Mouse (Mus musculus) layer of hippocampus, adult 8-10 months (tissue): ENCODE results near the gene Tppp3. TPM values are rescaled to one million over a fixed set of nuclear protein-coding genes. Genes with fewer than 3 reads are reported as not detected.

Experiments
- DNase-seq, 2 experiments: peaks; one replicate each; pipeline ENCODE4 v3.0.0; 2022; ENCODE audit warnings: low spot score in 2 of 2
- total RNA-seq, 4 experiments: library from RNA; stranded (reverse); gene quantifications; 2 replicates each; pipeline ENCODE4 v1.2.4; 2022

The Tppp3 gene
- total RNA-seq, 4 experiments from 2014 or later = 42.2 to 55.5 (median 47.9) TPM

GRCm38 (mm10) chr8:105433021-105433420 is 38.3 kb downstream of the Tppp3 start:
- DNase-seq = no peak

GRCm38 (mm10) chr8:105431743-105432515 is 39.4 kb downstream of the Tppp3 start:
- no peak for DNase-seq

GRCm38 (mm10) chr8:105426878-105427277 is 44.4 kb downstream of the Tppp3 start:
- no peak for DNase-seq

DNA sequence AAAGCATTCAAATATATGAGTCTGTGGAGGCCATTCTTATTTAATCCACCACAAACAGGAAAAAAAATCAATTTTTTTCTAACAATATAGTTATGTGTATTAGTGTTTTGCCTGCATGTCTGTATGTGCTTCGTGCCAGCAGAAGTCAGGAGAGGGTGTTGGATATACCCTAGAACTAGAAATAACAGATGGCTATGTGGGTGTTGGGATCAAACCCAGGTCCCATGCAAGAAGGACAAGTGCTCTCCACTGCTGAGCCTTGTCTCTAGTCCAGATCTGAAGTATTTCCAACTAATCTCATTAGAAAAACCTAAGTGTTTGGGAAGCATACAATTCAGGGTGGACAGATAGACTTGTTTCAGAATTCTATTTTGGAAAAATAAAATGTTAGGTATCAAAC is 49.3 kb downstream of the Tppp3 start:
- DNase-seq = no peak

- DNase-seq = no peak
Measured at GRCm38 (mm10) chr8:105419800-105420199, 51.5 kb downstream of the Tppp3 start.

DNA sequence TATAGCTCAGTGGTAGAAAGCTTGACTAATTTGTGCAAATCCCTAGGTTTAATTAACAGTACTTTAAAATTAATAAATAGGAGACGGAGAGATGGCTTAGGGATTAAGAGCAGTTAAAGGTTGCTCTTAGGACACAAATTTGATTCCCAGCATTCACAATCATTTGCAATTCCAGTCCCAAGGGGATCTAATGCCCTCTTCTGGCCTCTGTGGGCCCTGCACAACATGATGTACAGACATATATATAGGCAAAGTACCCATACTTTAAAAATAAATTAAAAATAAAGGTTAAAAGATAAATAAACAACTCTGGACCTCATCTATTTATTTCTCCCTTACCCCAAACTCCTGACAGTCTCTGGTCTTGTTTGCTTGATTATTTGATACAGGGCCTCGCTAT is 52.3 kb downstream of the Tppp3 start:
- no peak for DNase-seq

Other genes starting within 250 kb of the Tppp3 start
- gene D230025D16Rik, start 246.4 kb downstream of the Tppp3 start, total RNA-seq = 10 to 100 TPM; 34.1 to 38.6 (median 36.6) TPM
- 1 to 10 TPM; 3.0 to 4.0 (median 3.8) TPM for gene B3gnt9, start 216.4 kb downstream of the Tppp3 start, total RNA-seq
- gene Tradd, start 206.9 kb downstream of the Tppp3 start, total RNA-seq = 10 to 100 TPM in 1 of 4 experiments, 1 to 10 TPM in 3; 9.2 to 10.1 (median 9.8) TPM
- 1 to 10 TPM; 1.2 to 1.5 (median 1.5) TPM for gene Fbxl8, start 206.9 kb downstream of the Tppp3 start, total RNA-seq
- 10 to 100 TPM; 10.6 to 12.9 (median 12.0) TPM for gene Hsf4, start 201.7 kb downstream of the Tppp3 start, total RNA-seq
- gene Nol3, start 195.4 kb downstream of the Tppp3 start, total RNA-seq = 10 to 100 TPM in 2 of 4 experiments, 1 to 10 TPM in 2; 8.2 to 14.0 (median 11.6) TPM
- gene 4931428F04Rik, start 181.7 kb downstream of the Tppp3 start, total RNA-seq = 10 to 100 TPM; 20.4 to 25.4 (median 21.7) TPM
- gene Exoc3l, start 175.4 kb downstream of the Tppp3 start, total RNA-seq = 1 to 10 TPM in 2 of 4 experiments, under 1 TPM in 2; 0.89 to 2.1 (median 1.0) TPM
- 10 to 100 TPM; 36.4 to 38.9 (median 37.6) TPM for gene E2f4, start 173.9 kb downstream of the Tppp3 start, total RNA-seq
- 1 to 10 TPM in 2 of 4 experiments, under 1 TPM in 2; 0.63 to 2.3 (median 1.4) TPM for gene Elmo3, start 165.9 kb downstream of the Tppp3 start, total RNA-seq
- gene Lrrc29, start 145.2 kb downstream of the Tppp3 start, total RNA-seq = 10 to 100 TPM in 1 of 4 experiments, 1 to 10 TPM in 3; 6.7 to 10.1 (median 8.7) TPM
- 10 to 100 TPM; 40.2 to 47.2 (median 43.3) TPM for gene Tmem208, start 145.2 kb downstream of the Tppp3 start, total RNA-seq
- 1 to 10 TPM; 2.4 to 6.3 (median 5.2) TPM for gene Fhod1, start 123.6 kb downstream of the Tppp3 start, total RNA-seq
- 10 to 100 TPM; 13.9 to 15.4 (median 14.4) TPM for gene Slc9a5, start 122.7 kb downstream of the Tppp3 start, total RNA-seq
- gene Plekhg4, start 98.3 kb downstream of the Tppp3 start, total RNA-seq = 1 to 10 TPM in 2 of 4 experiments, under 1 TPM in 2; 0.70 to 1.8 (median 0.95) TPM
- gene Kctd19, start 58.0 kb downstream of the Tppp3 start, total RNA-seq = not detected
- 1 to 10 TPM in 2 of 4 experiments, under 1 TPM in 2; 0.73 to 1.4 (median 1.1) TPM for gene Lrrc36, start 58.0 kb downstream of the Tppp3 start, total RNA-seq
- 10 to 100 TPM; 35.1 to 41.2 (median 40.8) TPM for gene Zdhhc1, start 25.4 kb upstream of the Tppp3 start, total RNA-seq
- not detected for gene Hsd11b2, start 47.2 kb upstream of the Tppp3 start, total RNA-seq
- 100 to 1,000 TPM; 258 to 301 (median 285) TPM for gene Atp6v0d1, start 94.5 kb upstream of the Tppp3 start, total RNA-seq
- 10 to 100 TPM; 75.4 to 83.7 (median 81.8) TPM for gene Ripor1, start 133.7 kb upstream of the Tppp3 start, total RNA-seq
- 10 to 100 TPM; 67.5 to 77.9 (median 71.5) TPM for gene Ctcf, start 165.0 kb upstream of the Tppp3 start, total RNA-seq
- under 1 TPM in 1 of 4 experiments, not detected in 3; 0.79 TPM for gene Agrp, start 165.9 kb upstream of the Tppp3 start, total RNA-seq
- 10 to 100 TPM; 61.2 to 71.3 (median 68.4) TPM for gene Carmil2, start 214.7 kb upstream of the Tppp3 start, total RNA-seq
- 10 to 100 TPM; 42.1 to 47.0 (median 43.1) TPM for gene Acd, start 229.6 kb upstream of the Tppp3 start, total RNA-seq
- 10 to 100 TPM; 29.4 to 33.7 (median 32.5) TPM for gene Pard6a, start 229.6 kb upstream of the Tppp3 start, total RNA-seq
- gene 4933405L10Rik, start 236.1 kb upstream of the Tppp3 start, total RNA-seq = under 1 TPM; 0.41 to 0.78 (median 0.45) TPM
- gene Enkd1, start 236.7 kb upstream of the Tppp3 start, total RNA-seq = 10 to 100 TPM; 10.7 to 11.7 (median 11.0) TPM